Mouse (Mus musculus) limb, embryonic 12.5 days (tissue): ENCODE data around the gene Gm49425. TPM values are rescaled to one million over a fixed set of nuclear protein-coding genes. Genes with fewer than 3 reads are reported as not detected.
"Not testable (repeated sequence)": the region's sequence is repeated elsewhere in the genome, so short reads cannot be mapped to it uniquely, and the experiment has no call there.

Experiments used
- ATAC-seq: fragments of 200-750 bp; cut with Nextera tagmentation; 2 replicates; pipeline ENCODE4 v1.8.0; 2017; ENCODE audit warnings: low read depth, moderate TSS enrichment; ENCODE audit not compliant: insufficient number of reproducible peaks, insufficient read depth, low FRiP score, low TSS enrichment
- H3K27ac ChIP-seq: fragments of 300-500 bp; sonication (generic); 2 replicates; pipeline ENCODE4 v1.5.1; 2016; ENCODE audit warnings: mild to moderate bottlenecking, moderate library complexity
- H3K27me3 ChIP-seq: fragments of 300-500 bp; sonication (generic); 2 replicates; pipeline ENCODE4 v1.6.1; 2016; ENCODE audit warnings: mild to moderate bottlenecking, moderate library complexity
- H3K36me3 ChIP-seq: fragments of 300-500 bp; sonication (generic); 2 replicates; pipeline ENCODE4 v1.6.1; 2016; ENCODE audit warnings: mild to moderate bottlenecking, moderate library complexity
- H3K4me1 ChIP-seq: fragments of 300-500 bp; sonication (generic); replicated peaks from 2 replicates; pipeline ENCODE4 v1.6.1; 2016
- H3K4me2 ChIP-seq: fragments of 300-500 bp; sonication (generic); 2 replicates; pipeline ENCODE4 v1.6.1; 2016; ENCODE audit warnings: mild to moderate bottlenecking, moderate library complexity
- H3K4me3 ChIP-seq: fragments of 300-500 bp; sonication (generic); replicated peaks from 2 replicates; pipeline ENCODE4 v1.5.1; 2016; ENCODE audit warnings: mild to moderate bottlenecking
- H3K9ac ChIP-seq: fragments of 300-500 bp; sonication (generic); replicated peaks from 2 replicates; pipeline ENCODE4 v1.6.1; 2016; ENCODE audit warnings: mild to moderate bottlenecking, moderate library complexity
- H3K9me3 ChIP-seq: fragments of 300-500 bp; sonication (generic); 2 replicates; pipeline ENCODE4 v1.6.1; 2016; ENCODE audit warnings: mild to moderate bottlenecking, moderate library complexity
- WGBS: fragments of 180-500 bp; shearing (Covaris S2); methylation state at CpG from one replicate; pipeline ENCODE4 v1.1.7; 2016; 5-methylcytosine and 5-hydroxymethylcytosine counted together
- polyA plus RNA-seq: library from polyadenylated mRNA; unstranded; fragments of >200 nt; fragmentation: Nextera tagmentation; extraction: Ambion mirVana; gene quantifications from 2 replicates; pipeline ENCODE4 v1.2.1, GENCODE M21; 2016

Gene Gm49425
- polyA plus RNA-seq: not detected in 2 replicates

DNA sequence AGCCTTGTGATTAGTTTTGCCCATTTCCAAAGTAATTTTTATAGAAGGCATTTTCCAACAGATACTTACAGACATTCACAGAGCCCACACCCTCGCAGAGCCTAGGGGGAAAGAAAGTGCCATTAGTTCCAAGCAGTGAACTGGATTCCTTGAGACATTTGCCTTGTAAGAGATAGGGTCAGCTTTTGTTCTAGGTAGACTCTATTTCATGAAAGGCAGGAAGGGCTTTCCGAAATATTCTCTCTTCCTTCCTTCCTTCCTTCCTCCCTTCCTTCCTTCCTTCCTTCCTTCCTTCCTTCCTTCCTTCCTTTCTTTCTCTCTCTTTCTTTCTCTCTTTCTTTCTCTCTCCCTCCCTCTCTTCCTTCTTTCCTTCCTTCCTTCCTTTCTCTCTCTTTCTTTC lies at the start of gene Gm49425:
Gm49425 (minus strand) TSS at position 101 of the 400 bp plus-strand sequence.
- not testable (repeated sequence) for H3K4me3 ChIP-seq, H3K36me3 ChIP-seq, H3K9ac ChIP-seq, ATAC-seq, H3K27ac ChIP-seq, H3K4me2 ChIP-seq, H3K9me3 ChIP-seq, H3K4me1 ChIP-seq
- H3K27me3 ChIP-seq: peaks cover 13% of the 10 kb centered on the region
- 83% methylated on average over 2 of the region's 2 CpGs for WGBS

DNA sequence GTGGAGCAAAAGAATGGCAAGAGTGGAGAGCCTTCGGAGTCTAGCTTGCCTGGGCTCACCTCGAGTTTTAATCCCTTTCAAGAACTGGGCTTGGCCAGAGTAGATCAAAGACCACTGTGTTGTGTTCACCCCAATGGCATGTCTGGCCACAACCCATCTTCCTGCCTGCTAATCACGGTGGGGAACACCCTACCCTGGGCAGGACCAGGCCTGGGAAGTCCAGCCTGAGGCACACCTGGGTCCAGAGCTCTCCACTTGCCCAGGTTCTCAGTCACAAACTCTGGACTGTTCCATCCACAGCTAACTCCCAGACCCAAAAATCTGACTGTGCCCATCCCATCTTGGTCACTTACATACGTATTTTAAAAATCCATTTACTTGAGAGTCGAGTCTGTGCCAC lies 45.8 kb upstream of the Gm49425 start, which contains the start of gene Krt90:
Krt90 (minus strand) TSS at position 101 of the 400 bp plus-strand sequence.
- Histone ChIP-seq H3K4me2 (no peak within 1 kb of the TSS), H3K27me3 (no peaks in the 10 kb centered on the region; the same call in 1 of the 2 replicates), H3K9ac (no peak within 1 kb of the TSS), H3K4me3 (no peak within 1 kb of the TSS), H3K27ac (no peak within 1 kb of the TSS), H3K9me3 (no peaks in the 10 kb centered on the region), H3K36me3 (no peaks in the 10 kb centered on the region), H3K4me1 (peaks cover 33% of the 10 kb centered on the region)
- WGBS: 73% methylated on average over 5 of the region's 5 CpGs
- ATAC-seq: no peak

DNA sequence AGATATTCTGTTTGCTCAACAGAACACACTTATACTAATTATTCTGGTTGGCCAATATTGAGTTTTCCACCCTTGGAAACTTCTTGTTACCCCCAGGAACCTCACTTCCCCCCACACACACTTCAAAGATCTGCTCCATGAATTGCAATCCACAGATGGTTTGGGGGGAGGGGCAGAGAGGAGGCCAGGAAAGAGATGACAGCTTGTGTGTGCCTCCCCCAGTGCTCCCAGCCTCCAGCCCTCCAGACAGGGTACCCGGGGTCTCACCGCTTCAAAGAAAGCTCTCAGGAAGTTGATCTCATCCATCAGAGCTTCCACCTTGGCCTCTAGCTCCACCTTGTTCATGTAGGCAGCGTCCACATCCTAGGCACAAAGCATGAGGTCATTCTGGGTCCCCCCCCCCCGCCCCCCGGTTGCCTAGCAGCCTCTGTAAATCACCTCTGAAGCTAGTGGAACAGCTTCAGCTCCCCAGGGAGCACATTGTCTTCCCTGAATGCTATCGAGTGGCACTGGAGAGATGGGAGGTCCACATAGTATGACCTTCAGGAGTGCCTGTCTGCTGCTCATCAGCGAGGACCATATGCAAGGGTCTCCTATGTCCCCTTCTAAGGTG lies 41.1 kb upstream of the Gm49425 start:
- Histone ChIP-seq H3K27me3 (0 out of 2 replicates have a peak, but pooled peaks cover 10% of the 10 kb centered on the region), H3K4me3 (no peak overlapping the region), H3K4me1 (peaks cover 10% of the 10 kb centered on the region), H3K36me3 (no peaks in the 10 kb centered on the region), H3K4me2 (no peak overlapping the region), H3K9ac (no peak overlapping the region), H3K9me3 (no peaks in the 10 kb centered on the region), H3K27ac (no peak overlapping the region)
- WGBS: 15% methylated on average over 7 of the region's 7 CpGs
- no peak for ATAC-seq

DNA sequence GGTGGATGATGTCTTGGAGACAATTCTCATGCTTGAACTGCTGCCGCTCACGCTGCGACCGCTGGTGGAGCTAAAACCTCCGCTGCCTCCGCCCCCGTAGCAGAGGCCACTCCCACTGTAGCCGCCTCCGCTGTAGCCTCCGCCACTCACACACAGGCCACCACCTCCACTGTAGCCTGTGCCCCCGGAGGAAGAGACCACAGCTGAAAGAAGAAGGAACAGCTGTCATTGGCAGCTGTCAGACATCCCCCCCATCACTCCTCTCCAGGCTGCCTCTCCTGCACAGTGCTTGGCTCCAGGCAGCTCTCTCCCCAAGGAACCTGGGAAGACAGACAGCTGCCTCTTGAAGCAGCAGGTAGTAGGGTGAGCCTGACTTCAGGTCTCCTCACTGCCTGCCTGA lies 36.1 kb upstream of the Gm49425 start:
- Histone ChIP-seq H3K27me3 (peaks cover 43% of the 10 kb centered on the region), H3K9ac (no peak overlapping the region), H3K4me2 (peak overlapping the region; percentile 35), H3K4me3 (no peak overlapping the region), H3K36me3 (no peaks in the 10 kb centered on the region), H3K27ac (no peak overlapping the region), H3K9me3 (no peaks in the 10 kb centered on the region), H3K4me1 (peaks cover 6% of the 10 kb centered on the region)
- WGBS: 0% methylated on average over 11 of the region's 11 CpGs
- ATAC-seq: peak; percentile 84

DNA sequence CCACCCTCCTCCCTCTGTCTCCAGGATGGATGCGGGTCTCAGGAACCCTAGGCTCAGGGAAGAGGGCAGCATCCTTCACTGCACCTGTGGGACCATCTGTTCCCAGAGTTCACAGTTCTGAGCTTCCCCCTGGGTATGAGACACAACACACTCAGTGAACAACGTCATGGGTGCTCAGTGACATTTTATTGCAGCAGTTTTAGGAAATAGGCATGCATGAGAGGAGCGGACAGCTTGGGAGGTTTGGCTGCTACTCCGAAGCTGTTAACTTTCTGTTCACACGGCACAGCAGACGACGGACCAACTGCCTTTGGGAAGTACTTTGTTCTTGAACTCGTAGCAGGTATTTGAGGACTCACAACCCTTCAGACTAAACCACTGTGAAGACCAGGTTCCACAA lies 35.1 kb upstream of the Gm49425 start:
- H3K4me2 ChIP-seq: no peak overlapping the region
- no peak overlapping the region for H3K9ac ChIP-seq
- no peaks in the 10 kb centered on the region; the same call in 1 of the 2 replicates for H3K4me1 ChIP-seq
- no peaks in the 10 kb centered on the region for H3K36me3 ChIP-seq
- no peak overlapping the region for H3K27ac ChIP-seq
- no peak overlapping the region for H3K4me3 ChIP-seq
- no peak for ATAC-seq
- WGBS: 71% methylated on average over 8 of the region's 8 CpGs
- peaks cover 48% of the 10 kb centered on the region for H3K27me3 ChIP-seq
- no peaks in the 10 kb centered on the region for H3K9me3 ChIP-seq

DNA sequence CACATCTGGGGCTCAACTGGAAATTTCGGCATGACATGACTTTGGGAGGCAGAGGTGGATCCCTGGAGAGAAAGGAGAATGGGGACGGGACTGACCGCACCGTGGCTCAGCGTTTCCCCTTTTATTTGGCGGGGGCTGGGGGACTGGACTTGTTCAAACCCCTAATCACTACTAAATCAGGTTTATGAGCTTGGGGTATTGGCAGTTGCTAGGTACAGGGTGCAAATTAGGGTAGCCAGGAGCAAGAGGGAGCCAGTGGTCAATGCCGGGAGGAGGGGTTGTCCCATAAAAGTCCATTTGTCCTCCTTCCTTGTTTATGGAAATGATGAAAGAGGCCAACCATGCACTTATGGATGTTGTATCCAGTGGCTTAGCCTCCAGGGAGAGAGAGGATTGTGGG lies 33.5 kb upstream of the Gm49425 start, which contains the start of gene Krt82:
Krt82 (minus strand) TSS at position 101 of the 400 bp plus-strand sequence.
- no peak for ATAC-seq
- Histone ChIP-seq H3K36me3 (no peaks in the 10 kb centered on the region), H3K9me3 (no peaks in the 10 kb centered on the region), H3K27me3 (peaks cover 48% of the 10 kb centered on the region), H3K4me1 (no peaks in the 10 kb centered on the region; the same call in 1 of the 2 replicates), H3K4me2 (no peak within 1 kb of the TSS), H3K9ac (no peak within 1 kb of the TSS), H3K4me3 (no peak within 1 kb of the TSS), H3K27ac (no peak within 1 kb of the TSS)
- WGBS: 66% methylated on average over 7 of the region's 7 CpGs

DNA sequence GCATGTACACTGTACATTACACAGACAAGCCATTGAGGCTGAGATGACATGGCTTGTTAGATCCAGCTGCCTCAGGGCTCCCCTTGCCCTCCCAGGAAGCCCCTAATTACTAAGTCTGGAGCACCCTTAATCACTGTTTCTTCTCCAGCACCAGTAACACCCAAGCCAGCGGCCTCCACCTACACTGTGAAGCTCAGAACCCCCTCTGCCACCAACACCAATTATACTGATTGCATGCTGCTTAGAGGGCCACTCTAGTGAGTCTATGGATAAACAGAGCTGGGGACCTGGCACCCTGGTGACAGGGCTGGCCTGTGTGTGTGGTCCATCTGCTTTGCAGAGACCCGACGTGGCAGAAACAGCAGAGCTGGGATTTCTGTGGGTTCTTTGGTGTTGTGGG lies 27.4 kb upstream of the Gm49425 start:
- no peak overlapping the region for H3K4me3 ChIP-seq
- H3K9me3 ChIP-seq: no peaks in the 10 kb centered on the region
- H3K4me1 ChIP-seq: peaks cover 11% of the 10 kb centered on the region
- H3K36me3 ChIP-seq: no peaks in the 10 kb centered on the region
- H3K27me3 ChIP-seq: peaks cover 8% of the 10 kb centered on the region; the same call in 1 of the 2 replicates
- H3K4me2 ChIP-seq: no peak overlapping the region
- 43% methylated on average over 3 of the region's 3 CpGs for WGBS
- no peak for ATAC-seq
- H3K27ac ChIP-seq: no peak overlapping the region
- no peak overlapping the region for H3K9ac ChIP-seq

DNA sequence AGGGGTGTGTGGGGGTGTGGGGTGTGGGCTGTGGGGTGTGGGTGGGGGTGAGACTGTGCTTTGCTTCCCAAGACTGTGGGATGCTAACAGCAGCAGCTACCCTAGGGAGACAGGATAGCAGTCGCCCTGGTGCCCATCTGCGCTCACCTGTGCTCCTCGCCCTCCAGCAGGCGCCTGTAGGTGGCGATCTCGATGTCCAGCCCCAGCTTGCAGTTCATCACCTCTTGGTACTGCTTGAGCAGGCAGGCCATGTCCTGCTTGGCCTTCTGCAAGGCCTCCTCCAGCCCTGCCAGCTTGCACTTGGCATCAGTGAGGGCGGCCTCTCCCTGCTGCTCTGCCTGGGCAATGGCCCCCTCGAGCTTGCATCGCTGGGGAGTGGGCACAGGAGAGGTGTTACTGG lies 25.5 kb upstream of the Gm49425 start:
- no peak overlapping the region for H3K9ac ChIP-seq
- H3K9me3 ChIP-seq: no peaks in the 10 kb centered on the region
- WGBS: 57% methylated on average over 9 of the region's 9 CpGs
- H3K27me3 ChIP-seq: no peaks in the 10 kb centered on the region
- ATAC-seq: no peak
- H3K4me3 ChIP-seq: no peak overlapping the region
- H3K4me1 ChIP-seq: peaks cover 11% of the 10 kb centered on the region
- no peaks in the 10 kb centered on the region for H3K36me3 ChIP-seq
- H3K27ac ChIP-seq: no peak overlapping the region
- H3K4me2 ChIP-seq: no peak overlapping the region

DNA sequence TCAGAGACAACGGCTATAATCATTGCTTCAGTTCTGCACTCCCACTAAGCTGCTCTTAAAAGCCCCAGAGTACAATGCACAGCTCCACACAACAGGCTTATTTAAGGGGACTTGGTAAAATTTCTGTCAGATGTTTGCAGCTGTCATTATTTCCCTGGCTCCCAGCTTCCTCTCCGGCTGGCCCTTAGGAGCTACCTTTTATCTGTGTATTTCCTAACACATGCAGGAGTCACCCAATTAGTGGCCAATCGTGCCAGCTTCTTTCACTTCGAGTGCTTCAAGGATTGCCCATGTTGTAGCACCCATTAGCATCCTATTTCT lies 21.5 kb upstream of the Gm49425 start:
- no peak for ATAC-seq
- Histone ChIP-seq H3K36me3 (no peaks in the 10 kb centered on the region), H3K4me2 (no peak overlapping the region), H3K9ac (no peak overlapping the region), H3K4me1 (peaks cover 11% of the 10 kb centered on the region), H3K27ac (no peak overlapping the region), H3K4me3 (no peak overlapping the region), H3K9me3 (no peaks in the 10 kb centered on the region), H3K27me3 (peaks cover 27% of the 10 kb centered on the region)
- WGBS: 48% methylated on average over 4 of the region's 4 CpGs

DNA sequence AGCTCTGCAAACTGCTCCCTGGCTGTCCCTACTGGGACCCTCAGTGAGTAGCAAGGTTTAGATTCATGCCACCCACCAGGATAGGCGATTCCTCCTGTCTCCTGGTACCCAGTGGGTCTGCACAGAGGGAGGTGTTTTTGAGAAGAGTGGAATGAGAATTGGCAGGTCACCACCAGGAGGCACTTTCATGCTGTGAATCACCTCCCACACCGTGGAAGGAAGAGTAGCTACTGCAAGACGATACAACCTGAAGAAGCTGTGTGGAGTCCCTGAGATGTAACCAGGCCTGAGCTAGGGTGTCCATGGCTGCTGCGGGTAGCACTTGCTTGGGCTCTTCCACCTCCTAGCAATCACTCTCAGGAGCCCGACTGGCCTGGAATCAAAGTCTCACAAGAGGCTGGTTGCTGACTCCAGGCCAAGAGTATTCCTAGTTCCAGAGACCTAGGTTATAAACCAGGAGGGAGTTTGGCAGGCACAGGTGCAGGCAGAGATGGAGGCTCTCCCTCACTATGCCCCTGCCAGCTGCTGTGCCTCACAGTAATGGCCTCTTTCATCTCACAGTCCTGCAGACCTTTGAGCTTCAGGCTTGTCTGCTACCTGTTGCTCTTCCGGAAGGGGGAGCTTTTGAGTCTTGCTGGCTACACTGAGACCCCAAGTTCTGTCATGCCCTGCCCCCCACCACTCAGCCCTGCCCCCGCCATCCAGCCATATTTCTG lies 21.0 kb upstream of the Gm49425 start:
- H3K4me2 ChIP-seq: no peak overlapping the region
- WGBS: 35% methylated on average over 7 of the region's 7 CpGs
- ATAC-seq: peak; percentile 49; the same call in 1 of the 2 replicates
- no peaks in the 10 kb centered on the region for H3K36me3 ChIP-seq
- H3K27ac ChIP-seq: no peak overlapping the region
- H3K9ac ChIP-seq: no peak overlapping the region
- H3K4me3 ChIP-seq: no peak overlapping the region
- H3K27me3 ChIP-seq: peaks cover 27% of the 10 kb centered on the region
- H3K9me3 ChIP-seq: no peaks in the 10 kb centered on the region
- peaks cover 11% of the 10 kb centered on the region for H3K4me1 ChIP-seq

DNA sequence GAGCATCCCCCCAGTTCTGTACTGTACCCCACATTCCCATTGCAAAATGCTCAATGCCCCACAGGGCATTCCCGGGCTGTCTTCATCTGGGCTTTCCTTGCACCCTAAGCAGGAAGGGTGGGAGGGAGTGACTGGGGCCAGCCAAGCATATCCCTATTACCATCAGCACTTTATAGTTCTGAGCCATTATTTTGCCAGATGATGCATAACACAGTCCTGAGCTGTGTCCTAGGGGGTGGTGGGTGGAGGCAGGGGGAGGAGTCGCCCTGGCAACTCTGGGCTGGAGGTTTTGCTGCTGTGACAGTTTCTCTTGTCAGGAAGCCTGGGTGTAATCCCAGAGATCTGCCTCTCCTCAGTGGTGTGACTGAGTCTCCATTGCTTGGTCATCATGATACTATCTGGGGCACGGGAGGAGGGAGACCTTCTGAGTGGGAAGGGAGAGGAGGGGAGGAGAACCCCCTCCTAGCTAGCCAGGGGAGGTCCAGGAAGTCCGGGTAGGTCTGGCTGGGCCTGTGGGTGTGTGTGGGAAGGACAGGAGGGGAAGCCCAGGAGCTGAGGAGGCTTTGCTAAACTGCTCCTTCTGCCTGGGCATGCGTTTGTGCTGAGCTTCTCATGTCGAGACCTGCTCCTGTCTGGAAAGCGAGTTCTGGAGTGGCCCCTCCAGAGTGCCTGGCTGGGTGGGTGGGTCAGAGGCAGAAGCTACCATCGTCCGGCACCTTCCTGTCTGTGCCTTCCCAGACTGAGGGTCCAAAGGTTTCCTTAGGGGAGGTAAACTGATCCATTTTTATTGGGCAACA lies 19.2 kb upstream of the Gm49425 start:
- Histone ChIP-seq H3K9me3 (no peaks in the 10 kb centered on the region), H3K4me1 (no peaks in the 10 kb centered on the region), H3K4me2 (no peak overlapping the region), H3K27me3 (peaks cover 32% of the 10 kb centered on the region), H3K27ac (no peak overlapping the region), H3K9ac (no peak overlapping the region), H3K4me3 (no peak overlapping the region), H3K36me3 (no peaks in the 10 kb centered on the region)
- ATAC-seq: no peak
- 57% methylated on average over 9 of the region's 9 CpGs for WGBS
